Mouse (Mus musculus): ENCODE data around the gene Btd. TPM values are rescaled to one million over a fixed set of nuclear protein-coding genes. Genes with fewer than 3 reads are reported as not detected.
A peak's percentile ranks its signal among the peaks of the same experiment; 100 is the strongest.

The Btd gene
- polyA plus RNA-seq, 1 experiment from 2014 or later = 11.4 TPM

GRCm38 (mm10) chr14:31666931-31667705 is 26.3 kb downstream of the Btd start:
- peak; percentile 24 for DNase-seq (ENCODE audit: low spot score)
- Histone ChIP-seq H3K9me3 (ENCODE audit: control insufficient read depth, low read length) (no peaks in the 10 kb centered on the region), H3K27me3 (replicated peaks; ENCODE audit: control insufficient read depth, insufficient read depth, low read length) (no peaks in the 10 kb centered on the region), H3K27ac (ENCODE audit: low read depth, low read length) (no peak overlapping the region), H3K9ac (ENCODE audit: low read depth, low read length) (no peak overlapping the region), H3K4me1 (replicated peaks; ENCODE audit: control insufficient read depth, insufficient read depth, low read length) (peaks cover 23% of the 10 kb centered on the region), H3K4me2 (no peak overlapping the region), H3K4me3 (ENCODE audit: low read depth, low read length) (no peak overlapping the region), H3K36me3 (ENCODE audit: control insufficient read depth, insufficient read depth, low read length) (peaks cover 4% of the 10 kb centered on the region; the same call in 1 of the 2 replicates)
- no peak for ATAC-seq (replicated peaks; ENCODE audit: low FRiP score)
- 95% methylated on average over 28 of the region's 28 CpGs for WGBS

- DNase-seq (ENCODE audit: low spot score) = peak; percentile 20
- H3K36me3 ChIP-seq (ENCODE audit: control insufficient read depth, insufficient read depth, low read length) = peaks cover 4% of the 10 kb centered on the region; the same call in 1 of the 2 replicates
These were observed 26.9 kb downstream of the Btd start for GRCm38 (mm10) chr14:31667741-31668140.

GRCm38 (mm10) chr14:31668326-31668725 is 27.5 kb downstream of the Btd start:
- Histone ChIP-seq H3K27ac (ENCODE audit: low read depth, low read length) (no peak overlapping the region), H3K4me2 (no peak overlapping the region), H3K9ac (ENCODE audit: low read depth, low read length) (no peak overlapping the region), H3K4me3 (ENCODE audit: low read depth, low read length) (no peak overlapping the region), H3K27me3 (replicated peaks; ENCODE audit: control insufficient read depth, insufficient read depth, low read length) (no peaks in the 10 kb centered on the region), H3K9me3 (ENCODE audit: control insufficient read depth, low read length) (no peaks in the 10 kb centered on the region), H3K36me3 (ENCODE audit: control insufficient read depth, insufficient read depth, low read length) (peaks cover 4% of the 10 kb centered on the region; the same call in 1 of the 2 replicates), H3K4me1 (replicated peaks; ENCODE audit: control insufficient read depth, insufficient read depth, low read length) (peaks cover 13% of the 10 kb centered on the region)
- DNase-seq (ENCODE audit: low spot score) (peak; percentile 29), ATAC-seq (replicated peaks; ENCODE audit: low FRiP score) (no peak)
- 79% methylated on average over 13 of the region's 13 CpGs for WGBS

More at GRCm38 (mm10) chr14:31667741-31668140, 26.9 kb downstream of the Btd start:
- no peaks in the 10 kb centered on the region for H3K27me3 ChIP-seq (replicated peaks; ENCODE audit: control insufficient read depth, insufficient read depth, low read length)
- H3K4me1 ChIP-seq (replicated peaks; ENCODE audit: control insufficient read depth, insufficient read depth, low read length) = peaks cover 16% of the 10 kb centered on the region
- no peak overlapping the region for H3K4me2 ChIP-seq
- H3K4me3 ChIP-seq (ENCODE audit: low read depth, low read length) = no peak overlapping the region
- H3K27ac ChIP-seq (ENCODE audit: low read depth, low read length) = no peak overlapping the region
- no peak overlapping the region for H3K9ac ChIP-seq (ENCODE audit: low read depth, low read length)
- ATAC-seq (replicated peaks; ENCODE audit: low FRiP score) = no peak
- 69% methylated on average over 6 of the region's 6 CpGs for WGBS
- H3K9me3 ChIP-seq (ENCODE audit: control insufficient read depth, low read length) = no peaks in the 10 kb centered on the region

DNA sequence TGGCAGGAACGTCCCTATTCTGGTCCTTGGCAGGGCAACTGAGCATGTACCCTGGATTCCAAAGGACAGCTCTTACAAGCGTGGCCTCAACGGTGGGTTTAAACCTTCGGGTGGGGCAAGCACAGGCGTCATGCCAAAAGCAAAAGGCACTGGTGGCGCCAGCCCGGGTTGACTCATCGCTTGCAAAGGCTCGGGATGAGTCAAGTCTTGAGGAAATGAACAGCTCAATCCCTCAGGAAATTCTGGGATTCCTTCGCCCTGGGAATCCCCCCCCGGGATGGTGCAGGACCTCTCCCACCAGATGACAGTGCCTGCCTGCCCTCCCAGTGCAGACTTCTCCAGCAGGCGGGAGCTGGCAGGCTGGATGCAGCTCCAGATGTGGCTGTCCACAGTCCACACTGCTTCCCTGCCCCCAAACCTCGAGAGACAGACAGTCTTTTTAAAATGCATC is 28.4 kb downstream of the Btd start:
- peak overlapping the region; percentile 2; the same call in 1 of the 2 replicates for H3K4me2 ChIP-seq
- WGBS = 49% methylated on average over 13 of the region's 13 CpGs
- no peaks in the 10 kb centered on the region for H3K27me3 ChIP-seq (replicated peaks; ENCODE audit: control insufficient read depth, insufficient read depth, low read length)
- H3K9me3 ChIP-seq (ENCODE audit: control insufficient read depth, low read length) = no peaks in the 10 kb centered on the region
- H3K4me1 ChIP-seq (replicated peaks; ENCODE audit: control insufficient read depth, insufficient read depth, low read length) = peaks cover 9% of the 10 kb centered on the region
- DNase-seq (ENCODE audit: low spot score) (peak; percentile 34), ATAC-seq (replicated peaks; ENCODE audit: low FRiP score) (no peak)
- H3K4me3 ChIP-seq (ENCODE audit: low read depth, low read length) = no peak overlapping the region
- H3K9ac ChIP-seq (ENCODE audit: low read depth, low read length) = no peak overlapping the region
- H3K27ac ChIP-seq (ENCODE audit: low read depth, low read length) = peak overlapping the region; percentile 53
- H3K36me3 ChIP-seq (ENCODE audit: control insufficient read depth, insufficient read depth, low read length) = peaks cover 4% of the 10 kb centered on the region; the same call in 1 of the 2 replicates

DNA sequence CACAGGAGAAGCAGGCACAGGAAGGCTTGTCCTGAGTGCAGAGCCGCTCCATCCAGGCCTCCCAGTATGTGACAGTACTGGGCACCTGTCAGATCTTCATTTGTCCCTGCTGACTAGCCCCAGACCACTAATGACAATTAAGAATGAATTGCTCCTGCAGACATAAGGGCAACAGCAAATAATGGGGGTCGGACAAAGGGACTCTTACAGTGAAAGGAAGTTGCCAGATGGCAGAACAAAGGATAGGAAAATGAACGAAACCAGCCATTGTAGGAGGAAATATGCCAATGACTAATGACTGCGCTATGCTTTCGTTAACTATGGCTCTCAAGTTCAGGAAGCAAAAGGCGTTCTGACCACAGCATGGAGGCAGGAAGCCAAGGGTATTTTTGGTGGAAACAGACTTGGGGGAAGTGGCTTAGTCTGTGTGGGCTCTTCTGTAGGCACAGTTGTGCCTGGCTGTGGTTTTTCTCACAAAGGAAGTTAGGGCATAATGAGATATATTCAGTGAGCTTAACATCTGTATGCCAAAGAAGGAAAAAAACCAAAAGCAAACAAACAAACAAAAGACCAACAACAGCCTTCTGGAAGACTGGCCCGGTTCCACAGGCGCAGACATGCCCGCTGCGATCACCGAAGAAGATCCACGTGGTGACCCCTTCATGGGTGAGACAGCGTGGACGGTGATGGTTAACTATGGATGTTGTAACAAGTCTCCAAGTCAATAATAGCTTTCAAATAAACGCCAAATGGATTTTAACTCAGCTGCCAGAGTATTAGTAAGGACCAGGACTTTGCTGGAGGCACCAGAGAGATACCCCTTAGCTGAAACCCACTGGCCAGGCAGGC is 29.0 kb downstream of the Btd start:
- ATAC-seq (replicated peaks; ENCODE audit: low FRiP score) (0 out of 2 replicates have a peak, but pooled peaks have one; percentile 43), DNase-seq (ENCODE audit: low spot score) (peak; percentile 31)
- Histone ChIP-seq H3K9me3 (ENCODE audit: control insufficient read depth, low read length) (no peaks in the 10 kb centered on the region), H3K4me3 (ENCODE audit: low read depth, low read length) (no peak overlapping the region), H3K27me3 (replicated peaks; ENCODE audit: control insufficient read depth, insufficient read depth, low read length) (no peaks in the 10 kb centered on the region), H3K27ac (ENCODE audit: low read depth, low read length) (peak overlapping the region; percentile 53), H3K9ac (ENCODE audit: low read depth, low read length) (no peak overlapping the region), H3K4me1 (replicated peaks; ENCODE audit: control insufficient read depth, insufficient read depth, low read length) (peaks cover 2% of the 10 kb centered on the region), H3K36me3 (ENCODE audit: control insufficient read depth, insufficient read depth, low read length) (peaks cover 4% of the 10 kb centered on the region; the same call in 1 of the 2 replicates), H3K4me2 (peak overlapping the region; percentile 33)
- WGBS = 60% methylated on average over 15 of the region's 15 CpGs

DNA sequence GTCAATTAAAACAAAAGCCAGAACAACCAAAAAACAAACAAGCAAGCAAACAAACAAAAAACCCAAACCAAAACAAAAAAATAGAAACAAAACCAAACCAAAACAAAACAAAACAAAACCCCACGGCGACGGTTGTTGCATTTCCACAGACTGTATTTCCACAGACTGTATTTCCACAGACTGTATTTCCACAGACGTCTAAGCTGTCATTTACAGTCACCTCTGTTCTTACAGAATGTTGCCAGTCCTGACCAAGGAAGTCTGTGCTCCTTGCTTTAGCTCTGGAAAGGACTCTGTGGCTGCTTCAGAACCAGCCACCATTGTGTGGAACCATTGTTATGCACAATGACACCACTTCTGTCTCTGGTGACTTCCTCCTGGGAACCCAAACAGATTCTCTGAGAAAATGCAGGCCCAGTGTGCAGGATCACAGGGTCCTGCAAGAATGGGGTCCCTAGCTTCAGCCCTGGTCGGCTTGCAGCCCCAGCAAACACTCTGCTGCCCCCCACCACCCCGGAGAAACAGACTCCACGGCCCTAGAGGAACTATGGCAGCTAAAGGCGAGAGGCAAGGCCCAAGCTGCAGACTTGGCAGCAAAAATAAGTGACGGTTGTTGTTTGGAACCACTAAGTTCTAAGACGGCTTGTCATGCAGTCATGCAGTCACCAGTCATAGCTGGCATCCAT is 30.9 kb downstream of the Btd start:
- Histone ChIP-seq H3K4me2 (no peak overlapping the region), H3K4me1 (replicated peaks; ENCODE audit: control insufficient read depth, insufficient read depth, low read length) (no peaks in the 10 kb centered on the region; the same call in 1 of the 2 replicates), H3K27ac (ENCODE audit: low read depth, low read length) (no peak overlapping the region), H3K9ac (ENCODE audit: low read depth, low read length) (no peak overlapping the region), H3K4me3 (ENCODE audit: low read depth, low read length) (no peak overlapping the region), H3K27me3 (replicated peaks; ENCODE audit: control insufficient read depth, insufficient read depth, low read length) (no peaks in the 10 kb centered on the region), H3K36me3 (ENCODE audit: control insufficient read depth, insufficient read depth, low read length) (peaks cover 4% of the 10 kb centered on the region; the same call in 1 of the 2 replicates), H3K9me3 (ENCODE audit: control insufficient read depth, low read length) (no peaks in the 10 kb centered on the region)
- ATAC-seq (replicated peaks; ENCODE audit: low FRiP score) (no peak), DNase-seq (ENCODE audit: low spot score) (peak; percentile 21)
- 71% methylated on average over 10 of the region's 10 CpGs for WGBS

- no peak for DNase-seq (ENCODE audit: low spot score)
- ATAC-seq (replicated peaks; ENCODE audit: low FRiP score) = no peak
- Histone ChIP-seq H3K4me2 (no peak overlapping the region), H3K36me3 (ENCODE audit: control insufficient read depth, insufficient read depth, low read length) (no peaks in the 10 kb centered on the region), H3K9ac (ENCODE audit: low read depth, low read length) (no peak overlapping the region), H3K27ac (ENCODE audit: low read depth, low read length) (no peak overlapping the region), H3K27me3 (replicated peaks; ENCODE audit: control insufficient read depth, insufficient read depth, low read length) (no peaks in the 10 kb centered on the region), H3K9me3 (ENCODE audit: control insufficient read depth, low read length) (no peaks in the 10 kb centered on the region), H3K4me3 (ENCODE audit: low read depth, low read length) (no peak overlapping the region), H3K4me1 (replicated peaks; ENCODE audit: control insufficient read depth, insufficient read depth, low read length) (peaks cover 7% of the 10 kb centered on the region; the same call in 1 of the 2 replicates)
- 72% methylated on average over 3 of the region's 3 CpGs for WGBS
These were observed 39.8 kb downstream of the Btd start for GRCm38 (mm10) chr14:31680656-31681055.

DNA sequence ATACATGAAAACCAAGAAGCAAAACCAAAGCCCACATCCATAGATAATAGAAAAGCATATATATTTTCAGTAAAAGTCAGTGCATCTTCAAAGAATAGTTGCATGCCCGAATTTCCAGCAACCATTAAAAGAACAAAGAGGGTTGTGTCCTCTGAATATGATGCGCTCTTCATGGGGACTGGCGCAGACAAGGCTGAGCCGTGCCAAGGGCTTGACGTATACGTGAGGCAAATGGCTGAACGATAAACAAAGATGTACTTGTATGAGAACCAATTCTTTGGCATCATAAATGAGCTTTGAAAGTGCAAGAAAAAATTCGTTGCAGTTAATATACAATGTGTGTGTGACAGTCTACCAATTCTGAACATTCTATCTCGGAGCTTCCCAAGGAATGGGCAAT is 40.5 kb downstream of the Btd start:
- no peak overlapping the region for H3K27ac ChIP-seq (ENCODE audit: low read depth, low read length)
- H3K4me2 ChIP-seq = no peak overlapping the region
- H3K36me3 ChIP-seq (ENCODE audit: control insufficient read depth, insufficient read depth, low read length) = no peaks in the 10 kb centered on the region
- no peaks in the 10 kb centered on the region for H3K9me3 ChIP-seq (ENCODE audit: control insufficient read depth, low read length)
- peaks cover 7% of the 10 kb centered on the region; the same call in 1 of the 2 replicates for H3K4me1 ChIP-seq (replicated peaks; ENCODE audit: control insufficient read depth, insufficient read depth, low read length)
- WGBS = 87% methylated on average over 9 of the region's 9 CpGs
- no peak overlapping the region for H3K4me3 ChIP-seq (ENCODE audit: low read depth, low read length)
- no peaks in the 10 kb centered on the region for H3K27me3 ChIP-seq (replicated peaks; ENCODE audit: control insufficient read depth, insufficient read depth, low read length)
- DNase-seq (ENCODE audit: low spot score) = no peak
- H3K9ac ChIP-seq (ENCODE audit: low read depth, low read length) = no peak overlapping the region
- ATAC-seq (replicated peaks; ENCODE audit: low FRiP score) = no peak
